Mouse (Mus musculus) stomach, postnatal 0 days (tissue): ENCODE results near the gene Foxn3.

Experiments
- CTCF ChIP-seq: IDR thresholded peaks from 2 replicates; pipeline ENCODE4 v1.5.1; 2016; ENCODE audit warnings: antibody characterized with exemption, low read depth, mild to moderate bottlenecking, moderate library complexity
- EP300 ChIP-seq: optimal IDR thresholded peaks from 2 replicates; pipeline ENCODE3; 2016; ENCODE audit warnings: antibody characterized with exemption

DNA sequence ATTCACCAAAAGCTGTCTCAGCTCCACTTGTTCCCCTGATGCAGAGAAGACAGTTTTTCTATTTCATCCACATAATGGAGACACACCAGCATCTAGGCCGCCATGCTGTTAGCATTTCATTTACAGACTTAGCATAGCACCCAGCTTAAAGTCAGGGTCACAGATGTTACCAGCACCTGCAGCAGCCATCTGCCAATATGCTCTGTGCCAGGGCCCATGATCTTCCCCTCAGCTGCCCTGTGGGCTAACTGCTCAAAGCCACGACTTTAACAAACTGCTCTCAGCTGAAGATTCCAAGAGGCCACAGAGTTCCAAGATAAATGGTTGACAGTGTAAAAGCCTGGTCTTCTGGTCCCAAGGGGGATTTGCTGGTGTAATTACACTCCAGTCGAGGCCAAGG, 252.1 kb downstream of the Foxn3 start:
- TF ChIP-seq CTCF (no peak), EP300 (no peak)
